Mouse (Mus musculus): ENCODE measurements at regions not wholly inside any gene's neighbourhood (a gene's known extent, or its start where the extent isn't known, plus 50 kb on each side); places are given as distances from the start of the nearest gene placed in this dataset.
A peak's percentile ranks its signal among the peaks of the same experiment; 100 is the strongest.

GRCm38 (mm10) chr6:148541981-148542380 is 97.8 kb upstream of the Tmtc1 start:
- DNase-seq (ENCODE audit: low spot score in 2 of 2): no peak

GRCm38 (mm10) chr6:148539207-148539960 is 95.2 kb upstream of the Tmtc1 start:
- DNase-seq (ENCODE audit: low spot score in 2 of 2): no peak

- DNase-seq (ENCODE audit: low spot score in 2 of 2): peak in 1 of 2 experiments; percentile 19
These were observed 90.2 kb upstream of the Tmtc1 start for GRCm38 (mm10) chr6:148534364-148534763.

GRCm38 (mm10) chr6:148531068-148531467 is 86.9 kb upstream of the Tmtc1 start:
- no peak for DNase-seq (ENCODE audit: low spot score in 2 of 2)

- no peak for DNase-seq (ENCODE audit: low spot score in 2 of 2)
These were observed 84.4 kb upstream of the Tmtc1 start for GRCm38 (mm10) chr6:148528611-148529010.

- DNase-seq (ENCODE audit: low spot score in 2 of 2): no peak
These were observed 78.7 kb upstream of the Tmtc1 start for GRCm38 (mm10) chr6:148522893-148523292.

GRCm38 (mm10) chr6:148517536-148518245 is 73.5 kb upstream of the Tmtc1 start:
- DNase-seq (ENCODE audit: low spot score in 2 of 2): no peak

GRCm38 (mm10) chr6:148516654-148517053 is 72.5 kb upstream of the Tmtc1 start:
- DNase-seq (ENCODE audit: low spot score in 2 of 2): no peak

GRCm38 (mm10) chr6:148515105-148515504 is 70.9 kb upstream of the Tmtc1 start:
- no peak for DNase-seq (ENCODE audit: low spot score in 2 of 2)

GRCm38 (mm10) chr6:148514645-148515044 is 70.5 kb upstream of the Tmtc1 start:
- DNase-seq (ENCODE audit: low spot score in 2 of 2): no peak

- no peak for DNase-seq (ENCODE audit: low spot score in 2 of 2)
These were observed 69.9 kb upstream of the Tmtc1 start for GRCm38 (mm10) chr6:148514124-148514523.

GRCm38 (mm10) chr6:148513134-148513533 is 68.9 kb upstream of the Tmtc1 start:
- DNase-seq (ENCODE audit: low spot score in 2 of 2): no peak

GRCm38 (mm10) chr6:148505325-148505724 is 61.1 kb upstream of the Tmtc1 start:
- DNase-seq (ENCODE audit: low spot score in 2 of 2): no peak

- DNase-seq (ENCODE audit: low spot score in 2 of 2): no peak
These were observed 56.3 kb upstream of the Tmtc1 start for GRCm38 (mm10) chr6:148500251-148501179.

Data from heart, adult 9 months (tissue).